Mouse (Mus musculus) liver, embryonic 13.5 days (tissue): ENCODE results near the gene Slc25a33. TPM values are rescaled to one million over a fixed set of nuclear protein-coding genes. Genes with fewer than 3 reads are reported as not detected.

Source experiments
- ATAC-seq: fragments of 200-750 bp; cut with Nextera tagmentation; 2 replicates; pipeline ENCODE4 v1.8.0; 2017; ENCODE audit warnings: low read depth, mild to moderate bottlenecking, moderate number of reproducible peaks, moderate library complexity
- DNase-seq: peaks from one replicate; pipeline ENCODE4 v3.0.0; 2022
- H3K27ac ChIP-seq: fragments of 300-500 bp; sonication (generic); 2 replicates; pipeline ENCODE4 v1.5.1; 2015; ENCODE audit warnings: moderate library complexity, mild to moderate bottlenecking, inconsistent platforms
- H3K27me3 ChIP-seq: fragments of 300-500 bp; sonication (generic); 2 replicates; pipeline ENCODE4 v1.6.1; 2015; ENCODE audit warnings: mild to moderate bottlenecking, inconsistent platforms
- H3K36me3 ChIP-seq: fragments of 300-500 bp; sonication (generic); 2 replicates; pipeline ENCODE4 v1.6.1; 2015; ENCODE audit warnings: mild to moderate bottlenecking, inconsistent platforms
- H3K4me1 ChIP-seq: fragments of 300-500 bp; sonication (generic); replicated peaks from 2 replicates; pipeline ENCODE4 v1.6.1; 2015; ENCODE audit warnings: inconsistent platforms
- H3K4me2 ChIP-seq: fragments of 300-500 bp; sonication (generic); 2 replicates; pipeline ENCODE4 v1.6.1; 2015; ENCODE audit warnings: inconsistent platforms, mild to moderate bottlenecking, moderate library complexity
- H3K4me3 ChIP-seq: fragments of 300-500 bp; sonication (generic); replicated peaks from 2 replicates; pipeline ENCODE4 v1.5.1; 2015; ENCODE audit warnings: mild to moderate bottlenecking, inconsistent platforms
- H3K9ac ChIP-seq: fragments of 300-500 bp; sonication (generic); 2 replicates; pipeline ENCODE4 v1.6.1; 2015; ENCODE audit warnings: mild to moderate bottlenecking, inconsistent platforms
- H3K9me3 ChIP-seq: fragments of 300-500 bp; sonication (generic); replicated peaks from 2 replicates; pipeline ENCODE4 v1.6.1; 2016; ENCODE audit warnings: inconsistent platforms
- WGBS: fragments of 180-500 bp; shearing (Covaris S2); methylation state at CpG from one replicate; pipeline ENCODE4 v1.1.7; 2015; ENCODE audit not compliant: insufficient replicate concordance; 5-methylcytosine and 5-hydroxymethylcytosine counted together
- polyA plus RNA-seq: library from polyadenylated mRNA; unstranded; fragments of >200 nt; fragmentation: Nextera tagmentation; extraction: Ambion mirVana; gene quantifications from 2 replicates; pipeline ENCODE4 v1.2.1, GENCODE M21; 2015

The Slc25a33 gene
- polyA plus RNA-seq, 1 experiment from 2014 or later: 14.1 TPM

- Histone ChIP-seq H3K27me3 (no peaks in the 10 kb centered on the region), H3K4me3 (no peak overlapping the region), H3K27ac (no peak overlapping the region), H3K4me2 (no peak overlapping the region), H3K9ac (no peak overlapping the region), H3K9me3 (no peaks in the 10 kb centered on the region), H3K36me3 (no peaks in the 10 kb centered on the region), H3K4me1 (peaks cover 52% of the 10 kb centered on the region)
- DNase-seq: no peak
- WGBS: 36% methylated on average over 12 of the region's 13 CpGs
- ATAC-seq: no peak
Observed at GRCm38 (mm10) chr4:149793156-149794009, 19.3 kb upstream of the Slc25a33 start.

GRCm38 (mm10) chr4:149792159-149792800 lies 18.2 kb upstream of the Slc25a33 start:
- Histone ChIP-seq H3K27me3 (no peaks in the 10 kb centered on the region), H3K27ac (no peak overlapping the region), H3K4me2 (no peak overlapping the region), H3K9ac (no peak overlapping the region), H3K4me1 (peaks cover 45% of the 10 kb centered on the region), H3K9me3 (no peaks in the 10 kb centered on the region), H3K4me3 (no peak overlapping the region), H3K36me3 (no peaks in the 10 kb centered on the region)
- 41% methylated on average over 10 of the region's 10 CpGs for WGBS
- no peak for ATAC-seq
- no peak for DNase-seq

- Histone ChIP-seq H3K27ac (no peak overlapping the region), H3K4me1 (peaks cover 42% of the 10 kb centered on the region), H3K27me3 (no peaks in the 10 kb centered on the region), H3K36me3 (no peaks in the 10 kb centered on the region), H3K9me3 (no peaks in the 10 kb centered on the region), H3K4me2 (no peak overlapping the region), H3K9ac (no peak overlapping the region), H3K4me3 (no peak overlapping the region)
- 65% methylated on average over 4 of the region's 4 CpGs for WGBS
- DNase-seq: no peak
- no peak for ATAC-seq
Observed at GRCm38 (mm10) chr4:149791470-149791869, 17.4 kb upstream of the Slc25a33 start.

GRCm38 (mm10) chr4:149790969-149791368 lies 16.9 kb upstream of the Slc25a33 start:
- WGBS: 66% methylated on average over 2 of the region's 2 CpGs
- no peak overlapping the region for H3K27ac ChIP-seq

GRCm38 (mm10) chr4:149790546-149790945 lies 16.5 kb upstream of the Slc25a33 start:
- H3K27me3 ChIP-seq: no peaks in the 10 kb centered on the region
- H3K9ac ChIP-seq: no peak overlapping the region
- H3K9me3 ChIP-seq: no peaks in the 10 kb centered on the region
- 38% methylated on average over 4 of the region's 4 CpGs for WGBS
- DNase-seq (no peak), ATAC-seq (0 out of 2 replicates have a peak, but pooled peaks have one; percentile 8)
- H3K36me3 ChIP-seq: no peaks in the 10 kb centered on the region
- H3K4me2 ChIP-seq: no peak overlapping the region
- H3K4me3 ChIP-seq: no peak overlapping the region
- H3K27ac ChIP-seq: no peak overlapping the region
- peaks cover 34% of the 10 kb centered on the region for H3K4me1 ChIP-seq

More at GRCm38 (mm10) chr4:149790969-149791368, 16.9 kb upstream of the Slc25a33 start:
- no peaks in the 10 kb centered on the region for H3K9me3 ChIP-seq
- no peak overlapping the region for H3K4me2 ChIP-seq
- no peak overlapping the region for H3K9ac ChIP-seq
- peaks cover 37% of the 10 kb centered on the region for H3K4me1 ChIP-seq
- DNase-seq (no peak), ATAC-seq (no peak)
- H3K36me3 ChIP-seq: no peaks in the 10 kb centered on the region
- no peak overlapping the region for H3K4me3 ChIP-seq
- H3K27me3 ChIP-seq: no peaks in the 10 kb centered on the region

- Histone ChIP-seq H3K9ac (no peak overlapping the region), H3K9me3 (no peaks in the 10 kb centered on the region), H3K4me1 (peaks cover 34% of the 10 kb centered on the region), H3K4me3 (no peak overlapping the region), H3K27ac (no peak overlapping the region), H3K4me2 (no peak overlapping the region), H3K27me3 (no peaks in the 10 kb centered on the region), H3K36me3 (no peaks in the 10 kb centered on the region)
- DNase-seq (peak; percentile 35), ATAC-seq (no peak; the same call in 1 of the 2 replicates)
- 73% methylated on average over 13 of the region's 13 CpGs for WGBS
Observed at GRCm38 (mm10) chr4:149789421-149790194, 15.5 kb upstream of the Slc25a33 start.

GRCm38 (mm10) chr4:149784901-149785300 lies 10.8 kb upstream of the Slc25a33 start:
- peak; percentile 34 for DNase-seq
- H3K9ac ChIP-seq: no peak overlapping the region
- 59% methylated on average over 5 of the region's 5 CpGs for WGBS
- no peak overlapping the region for H3K4me2 ChIP-seq
- H3K4me3 ChIP-seq: no peak overlapping the region
- H3K36me3 ChIP-seq: no peaks in the 10 kb centered on the region
- no peaks in the 10 kb centered on the region for H3K9me3 ChIP-seq
- ATAC-seq: no peak
- H3K4me1 ChIP-seq: peaks cover 20% of the 10 kb centered on the region
- no peak overlapping the region for H3K27ac ChIP-seq
- 0 out of 2 replicates have a peak, but pooled peaks cover 2% of the 10 kb centered on the region for H3K27me3 ChIP-seq

GRCm38 (mm10) chr4:149784371-149784770 lies 10.3 kb upstream of the Slc25a33 start:
- H3K27me3 ChIP-seq: 0 out of 2 replicates have a peak, but pooled peaks cover 3% of the 10 kb centered on the region
- DNase-seq (no peak), ATAC-seq (no peak)
- no peak overlapping the region for H3K9ac ChIP-seq
- 62% methylated on average over 9 of the region's 9 CpGs for WGBS
- H3K4me2 ChIP-seq: no peak overlapping the region
- H3K4me3 ChIP-seq: no peak overlapping the region
- H3K36me3 ChIP-seq: no peaks in the 10 kb centered on the region
- no peak overlapping the region for H3K27ac ChIP-seq
- H3K4me1 ChIP-seq: peaks cover 20% of the 10 kb centered on the region
- H3K9me3 ChIP-seq: no peaks in the 10 kb centered on the region

- Histone ChIP-seq H3K9me3 (no peaks in the 10 kb centered on the region), H3K27ac (no peak overlapping the region), H3K4me3 (no peak overlapping the region), H3K27me3 (0 out of 2 replicates have a peak, but pooled peaks cover 3% of the 10 kb centered on the region), H3K36me3 (no peaks in the 10 kb centered on the region), H3K9ac (no peak overlapping the region), H3K4me1 (peaks cover 22% of the 10 kb centered on the region), H3K4me2 (no peak overlapping the region)
- DNase-seq (no peak), ATAC-seq (no peak)
- WGBS: 69% methylated on average over 8 of the region's 8 CpGs
Observed at GRCm38 (mm10) chr4:149782975-149783374, 8.9 kb upstream of the Slc25a33 start.

GRCm38 (mm10) chr4:149780565-149781356 lies 6.7 kb upstream of the Slc25a33 start:
- H3K27ac ChIP-seq: peak overlapping the region; percentile 47; the same call in 1 of the 2 replicates
- peak; percentile 41; the same call in 1 of the 2 replicates for ATAC-seq
- H3K36me3 ChIP-seq: no peaks in the 10 kb centered on the region
- DNase-seq: peak; percentile 42
- no peak overlapping the region for H3K9ac ChIP-seq
- H3K27me3 ChIP-seq: peaks cover 11% of the 10 kb centered on the region; the same call in 1 of the 2 replicates
- 30% methylated on average over 13 of the region's 13 CpGs for WGBS
- peaks cover 27% of the 10 kb centered on the region for H3K4me1 ChIP-seq
- no peaks in the 10 kb centered on the region for H3K9me3 ChIP-seq
- no peak overlapping the region for H3K4me3 ChIP-seq
- 0 out of 2 replicates have a peak overlapping the region, but pooled peaks have one; percentile 2 for H3K4me2 ChIP-seq
